Mouse (Mus musculus) fat pad, adult 2 months (tissue): Measurements from ENCODE around the gene Mup6.
"Not testable (repeated sequence)": the region's sequence is repeated elsewhere in the genome, so short reads cannot be mapped to it uniquely, and the experiment has no call there.

ENCODE experiments used
- DNase-seq: peaks from one replicate; pipeline ENCODE4 v3.0.0-alpha.2; 2011; ENCODE audit warnings: low read depth, low spot score; ENCODE audit errors: extremely low read depth

Mup6 gene

DNA sequence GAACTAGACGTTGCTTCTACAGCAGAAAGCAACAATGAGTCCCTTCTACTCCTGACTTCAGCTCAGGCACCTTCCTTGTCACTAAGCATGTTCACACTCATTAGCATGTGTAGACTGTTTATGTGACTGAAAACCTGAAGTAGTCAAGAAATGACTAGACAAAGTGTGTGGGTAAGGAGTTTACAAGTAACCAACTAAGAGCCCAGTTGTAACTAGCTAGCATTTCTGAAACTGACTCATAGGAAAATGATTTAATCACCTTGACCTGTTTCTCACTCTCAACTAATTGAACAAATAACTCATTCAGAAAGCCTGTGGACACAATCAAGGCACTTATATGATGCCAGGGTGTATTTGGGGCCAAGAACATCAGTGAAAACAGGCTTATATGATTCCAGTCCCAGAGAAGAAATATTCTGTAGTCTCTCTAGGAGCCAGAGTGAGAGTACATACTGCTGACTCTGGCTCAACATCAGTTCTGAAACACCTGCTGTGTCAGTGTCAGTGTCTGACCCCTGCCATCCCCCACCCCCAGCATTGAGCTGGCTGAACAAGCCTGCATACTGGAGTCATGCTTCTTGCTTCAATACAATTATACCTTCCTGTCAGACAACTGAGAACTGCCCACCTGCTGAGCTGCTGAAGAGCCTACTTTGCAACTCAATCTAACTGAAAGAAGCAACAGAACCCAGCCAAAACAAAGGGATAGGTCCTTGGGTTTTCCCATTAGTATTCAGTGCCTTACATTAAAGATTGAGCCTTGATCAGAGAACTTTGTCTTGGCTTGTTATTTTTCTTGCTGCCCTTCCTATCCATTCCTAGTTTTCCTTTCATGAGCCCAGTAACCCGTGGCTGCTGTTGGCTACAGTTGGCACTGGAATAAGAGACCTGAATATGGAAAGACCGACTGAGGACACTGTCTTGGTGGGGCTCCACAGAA is at the start of gene Mup6:
TSS of gene Mup6 (plus strand) at position 890 of the 940 bp plus-strand sequence.
- no peak for DNase-seq

GRCm38 (mm10) chr4:59914608-59915403 is 49.3 kb upstream of the Mup6 start, which contains the start of gene Slc46a2:
Gene Slc46a2 (minus strand): TSS chr4:59915056.
- no peak for DNase-seq

- no peak for DNase-seq
Measured at GRCm38 (mm10) chr4:59917966-59918365, 46.1 kb upstream of the Mup6 start.

GRCm38 (mm10) chr4:59925082-59925481 is 39.0 kb upstream of the Mup6 start:
- DNase-seq, result no peak

DNA sequence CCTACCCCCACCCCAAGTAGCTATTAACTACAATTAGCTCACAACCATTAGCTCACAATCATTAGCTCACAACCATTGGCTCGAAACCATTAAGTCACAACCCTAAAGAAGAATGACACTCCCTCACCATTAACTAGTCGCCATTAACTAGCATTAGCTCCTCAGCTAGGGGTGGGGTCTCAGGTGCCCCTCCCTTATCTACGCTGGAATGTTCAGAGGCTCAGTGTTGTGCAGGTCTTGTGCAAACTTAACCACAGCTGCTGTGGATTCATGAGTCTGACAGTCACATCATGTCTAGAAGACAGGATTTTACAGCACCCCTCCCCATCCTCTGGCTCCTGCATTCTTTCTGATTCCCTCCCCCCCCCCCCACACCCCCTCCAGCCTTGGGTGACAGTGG is 36.4 kb upstream of the Mup6 start:
- no peak for DNase-seq

GRCm38 (mm10) chr4:59928347-59928746 is 35.7 kb upstream of the Mup6 start:
- DNase-seq, result no peak

GRCm38 (mm10) chr4:59932505-59933281 is 31.4 kb upstream of the Mup6 start:
- DNase-seq, result no peak

GRCm38 (mm10) chr4:59937543-59937942 is 26.6 kb upstream of the Mup6 start:
- no peak for DNase-seq

- DNase-seq, result no peak
Measured at GRCm38 (mm10) chr4:59960610-59961009, 3.5 kb upstream of the Mup6 start, which contains the start of gene Mup4. Gene Mup4 (minus strand): TSS chr4:59960710.

- DNase-seq, result not testable (repeated sequence)
Measured at GRCm38 (mm10) chr4:59997894-59998293, 33.8 kb downstream of the Mup6 start.

DNA sequence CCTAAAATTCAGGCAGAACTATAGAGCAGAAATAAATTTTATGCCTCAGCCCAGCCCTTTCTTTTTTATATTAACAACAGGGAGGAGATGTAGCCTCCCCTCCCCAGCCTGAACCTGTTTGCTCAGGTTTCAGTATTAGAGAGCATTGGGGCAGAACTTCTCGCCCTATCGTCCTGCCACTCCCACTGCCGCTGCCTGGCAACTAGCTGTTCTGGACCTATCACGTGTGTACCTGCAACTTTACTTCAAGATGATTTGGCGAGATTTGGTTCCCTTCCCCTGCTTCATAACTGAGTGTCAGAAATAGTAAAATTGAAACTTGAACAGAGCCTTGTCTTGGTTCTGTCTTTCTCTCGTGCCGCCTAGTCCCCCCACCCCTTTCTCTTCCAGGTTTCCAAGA is 56.0 kb downstream of the Mup6 start:
- DNase-seq, result not testable (repeated sequence)

GRCm38 (mm10) chr4:60029334-60030111 is 65.4 kb downstream of the Mup6 start:
- DNase-seq, result not testable (repeated sequence)
